Mouse (Mus musculus) adrenal gland, postnatal 14 days (tissue): ENCODE data around the gene Cops7b. TPM values are rescaled to one million over a fixed set of nuclear protein-coding genes. Genes with fewer than 3 reads are reported as not detected.

Experiments
- microRNA-seq, 2 experiments: library from miRNA; unstranded; fragments of <30 nt; microRNA quantifications; one replicate each; pipeline ENCODE4 v1.2.0; 2021
- total RNA-seq: library from RNA; stranded (reverse); gene quantifications from 2 replicates; pipeline ENCODE4 v1.2.3, GENCODE M21; 2021

Cops7b gene
- total RNA-seq, 1 experiment from 2014 or later: 13.7 TPM

Small RNA genes within 50 kb of the gene (microRNA-seq; reads per million reads assigned to microRNA genes)
- gene Gm22955: 0 reads per million in 2 experiments

Other genes with a start within 250 kb of the Cops7b start
- gene Ncl, start 223.5 kb upstream of the Cops7b start, total RNA-seq: 330 and 396 TPM in 2 replicates
- gene Nmur1, start 156.7 kb upstream of the Cops7b start, total RNA-seq: not detected in 2 replicates
- gene Tex44, start 156.6 kb upstream of the Cops7b start, total RNA-seq: not detected in 2 replicates
- gene Ptma, start 56.2 kb upstream of the Cops7b start, total RNA-seq: 806 and 848 TPM in 2 replicates
- gene Pde6d, start 275 bp upstream of the Cops7b start, total RNA-seq: 28.8 and 30.3 TPM in 2 replicates
- gene Nppc, start 87.7 kb downstream of the Cops7b start, total RNA-seq: 0.56 TPM in 1 of 2 replicates, not detected in the other
- 15.7 and 16.7 TPM in 2 replicates for gene Dis3l2, start 120.9 kb downstream of the Cops7b start, total RNA-seq